Mouse (Mus musculus) bone marrow macrophage, adult 2 months (primary cell): Measurements from ENCODE around the gene Olfr689.

Source experiments
- CTCF ChIP-seq: IDR thresholded peaks from 2 replicates; pipeline ENCODE4 v1.5.1; 2012; ENCODE audit warnings: low read depth, mild to moderate bottlenecking, low read length, moderate library complexity
- POLR2A ChIP-seq: IDR thresholded peaks from 2 replicates; pipeline ENCODE4 v1.6.1; 2012; ENCODE audit warnings: mild to moderate bottlenecking, low read depth, low read length, borderline replicate concordance

- TF ChIP-seq CTCF (no peak), POLR2A (no peak)
Measured at GRCm38 (mm10) chr7:105368521-105368920, 57.6 kb downstream of the Olfr689 start.
